Mouse (Mus musculus) left cerebral cortex, postnatal 25 days (tissue): Measurements from ENCODE around the gene Osbp2. TPM values are rescaled to one million over a fixed set of nuclear protein-coding genes. Genes with fewer than 3 reads are reported as not detected.
A peak's percentile ranks its signal among the peaks of the same experiment; 100 is the strongest.
"Not testable (repeated sequence)": the region's sequence is repeated elsewhere in the genome, so short reads cannot be mapped to it uniquely, and the experiment has no call there.

ENCODE experiments used
- DNase-seq, 2 experiments: peaks; one replicate each; pipeline ENCODE4 v3.0.0; 2022; ENCODE audit warnings: low spot score in 2 of 2, mixed read lengths in 1 of 2
- intact Hi-C: fragments of 180-260 bp; cut with DNase I; formaldehyde crosslinking; loops from one replicate; pipeline ENCODE4 v1.15.1; 2025
- total RNA-seq, 2 experiments: library from RNA; stranded (reverse); gene quantifications; 2 replicates each; pipeline ENCODE4 v1.2.3; 2021

The Osbp2 gene
- total RNA-seq: 100 to 1,000 TPM; 133 TPM

DNA sequence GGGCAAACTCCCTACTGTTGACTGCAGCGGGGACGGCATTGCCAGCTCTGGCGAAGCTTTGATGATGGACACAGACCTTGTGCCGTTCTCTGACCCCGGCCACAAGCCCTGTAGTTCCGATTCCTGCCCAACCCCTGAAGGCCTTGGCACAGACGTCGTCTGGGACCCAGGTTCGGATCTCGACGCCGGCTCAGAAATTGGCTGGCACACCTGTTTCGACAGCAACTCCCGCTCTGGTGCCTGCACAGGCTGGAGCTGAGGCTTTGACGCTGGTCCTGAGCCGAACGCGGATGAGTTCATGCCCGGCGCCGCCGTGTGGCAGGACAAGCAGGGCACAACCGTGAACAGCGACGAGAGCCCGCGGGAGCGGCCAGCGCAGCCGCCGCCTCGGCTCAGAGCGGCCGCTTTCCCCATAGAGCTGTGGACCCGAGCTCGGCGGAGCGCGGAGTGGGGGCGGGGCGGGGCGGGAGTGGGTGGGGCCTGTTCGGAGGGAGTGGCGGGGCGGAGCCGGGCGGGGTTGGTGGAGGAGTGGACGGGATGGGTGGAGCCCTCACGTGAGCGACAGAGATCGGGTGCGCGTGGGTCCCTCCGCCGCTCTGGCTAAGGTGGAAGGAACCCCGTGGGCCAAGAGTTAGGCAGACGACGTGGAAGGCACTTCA, at the start of gene Osbp2:
TSS of gene Osbp2 (minus strand) at position 450 of the 659 bp plus-strand sequence.
- intact Hi-C loops: loop anchor here (5.0 kb wide), 1 partner anchor 36 kb away; no protein-coding TSS in a partner anchor
- peak; percentile 77 to 86 for DNase-seq

DNA sequence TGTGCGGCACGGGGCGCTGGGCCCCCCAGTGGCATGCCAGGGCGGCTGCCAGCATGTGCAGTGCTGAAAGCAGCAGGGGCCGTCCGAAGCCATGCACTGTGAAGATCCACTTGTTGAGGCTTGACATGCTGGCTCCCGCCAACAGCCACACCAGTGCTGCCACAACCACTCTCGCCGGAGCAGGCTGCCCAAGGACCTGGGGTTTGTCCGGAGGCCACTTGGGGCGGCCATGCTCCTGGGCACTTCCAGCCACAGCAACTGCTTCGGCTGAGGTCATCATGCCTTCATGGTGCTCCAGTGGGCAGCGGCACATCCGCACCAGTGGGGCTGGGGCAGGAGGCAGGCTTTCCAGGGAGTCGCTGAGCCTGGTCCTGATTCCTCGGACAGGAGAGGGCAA, 49.2 kb upstream of the Osbp2 start:
- DNase-seq: peak; percentile 32 to 44
- intact Hi-C loops: loop anchor here (1.0 kb wide), 1 partner anchor 18 kb away; the partner anchor contains the start of genes 4921536K21Rik and Dusp18

- DNase-seq: peak; percentile 54 to 59
- intact Hi-C loops: no loop called here
Measured at GRCm38 (mm10) chr11:3912100-3912874, 48.6 kb upstream of the Osbp2 start.

DNA sequence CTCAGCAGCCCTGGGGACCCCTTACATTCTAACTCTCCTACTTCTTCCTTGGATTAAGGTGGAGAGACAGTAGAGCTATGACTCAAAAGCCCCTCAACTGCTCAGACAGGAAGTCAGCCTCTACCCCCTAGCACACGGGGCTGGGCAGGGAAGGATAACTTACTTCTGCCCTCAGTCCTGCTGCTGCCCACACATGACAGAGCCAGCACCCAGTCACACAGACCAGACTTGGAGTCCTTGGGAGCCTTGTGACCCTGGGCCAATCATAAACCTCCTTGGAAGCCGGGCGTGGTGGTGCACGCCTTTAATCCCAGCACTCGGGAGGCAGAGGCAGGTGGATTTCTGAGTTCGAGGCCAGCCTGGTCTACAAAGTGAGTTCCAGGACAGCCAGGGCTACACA, 47.7 kb upstream of the Osbp2 start:
- intact Hi-C loops: not testable (repeated sequence)

DNA sequence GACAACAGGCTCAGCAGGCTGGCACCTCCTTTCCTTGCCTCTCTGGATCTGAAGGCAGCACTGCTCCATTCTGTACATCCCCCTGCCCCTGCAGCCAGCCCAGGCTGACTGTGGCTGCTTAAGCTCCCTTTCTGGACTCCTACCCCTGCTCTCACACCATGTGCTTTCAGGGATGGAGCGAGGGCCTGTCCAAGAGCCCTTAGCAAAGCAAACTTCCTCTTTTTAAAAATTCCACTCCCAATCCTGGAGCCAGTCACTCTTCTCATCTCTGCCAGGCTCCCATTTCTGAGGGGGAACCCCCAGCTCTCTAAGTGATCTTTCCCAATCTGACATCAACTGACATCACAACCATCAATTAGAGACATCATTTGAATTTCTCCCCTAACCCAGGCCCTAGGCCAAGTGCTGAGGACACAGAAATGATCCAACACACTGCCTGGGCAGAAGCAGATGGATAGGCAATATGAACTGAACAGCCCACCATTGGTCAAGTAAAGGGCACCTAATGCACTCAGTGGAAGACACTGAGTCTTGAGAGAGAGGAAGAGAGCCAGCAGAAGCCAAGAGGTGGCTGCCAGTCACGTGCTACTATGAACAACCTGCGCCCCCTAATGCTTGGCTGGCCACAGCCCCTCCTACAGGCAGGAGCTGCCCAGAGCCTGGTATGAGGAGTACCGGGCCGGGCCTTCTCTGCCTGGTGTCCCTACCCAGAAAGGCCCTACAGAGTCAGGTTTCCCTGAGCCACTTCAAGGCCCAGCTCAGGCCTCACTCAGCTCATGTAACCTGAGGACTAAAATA, 47.0 kb upstream of the Osbp2 start:
- intact Hi-C loops: no loop called here
- no peak for DNase-seq

More for the DNA sequence above, 47.7 kb upstream of the Osbp2 start:
- DNase-seq: not testable (repeated sequence)

- DNase-seq: no peak
- intact Hi-C loops: no loop called here
Measured at GRCm38 (mm10) chr11:3909236-3909635, 45.5 kb upstream of the Osbp2 start.

- intact Hi-C loops: no loop called here
- no peak for DNase-seq
Measured at GRCm38 (mm10) chr11:3905446-3905845, 41.7 kb upstream of the Osbp2 start.

DNA sequence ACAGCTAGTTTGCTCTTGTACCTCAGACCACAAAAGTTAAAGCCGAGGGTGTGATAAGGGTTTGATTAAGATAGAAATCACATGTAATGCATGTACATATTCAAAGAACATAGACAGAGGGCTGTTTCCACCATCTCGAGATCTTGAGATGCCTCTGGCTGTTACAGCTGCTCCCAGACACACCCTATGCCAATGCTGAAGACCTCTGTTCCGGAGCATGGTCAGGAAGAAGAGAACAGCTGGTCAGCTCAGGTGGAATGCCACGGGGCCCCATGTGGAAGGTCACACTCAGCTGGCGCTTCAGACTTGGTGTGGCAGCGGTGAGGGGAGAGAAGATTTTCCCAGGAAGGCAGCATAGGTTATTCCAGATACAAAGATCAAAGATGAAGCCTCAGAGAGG, 41.0 kb upstream of the Osbp2 start:
- intact Hi-C loops: no loop called here

GRCm38 (mm10) chr11:3903046-3903445, 39.3 kb upstream of the Osbp2 start:
- DNase-seq: peak; percentile 61 to 68
- intact Hi-C loops: no loop called here

More for the DNA sequence above, 41.0 kb upstream of the Osbp2 start:
- no peak for DNase-seq

GRCm38 (mm10) chr11:3902516-3902915, 38.8 kb upstream of the Osbp2 start:
- intact Hi-C loops: no loop called here
- no peak for DNase-seq

GRCm38 (mm10) chr11:3900296-3900695, 36.6 kb upstream of the Osbp2 start:
- no peak for DNase-seq
- intact Hi-C loops: no loop called here

DNA sequence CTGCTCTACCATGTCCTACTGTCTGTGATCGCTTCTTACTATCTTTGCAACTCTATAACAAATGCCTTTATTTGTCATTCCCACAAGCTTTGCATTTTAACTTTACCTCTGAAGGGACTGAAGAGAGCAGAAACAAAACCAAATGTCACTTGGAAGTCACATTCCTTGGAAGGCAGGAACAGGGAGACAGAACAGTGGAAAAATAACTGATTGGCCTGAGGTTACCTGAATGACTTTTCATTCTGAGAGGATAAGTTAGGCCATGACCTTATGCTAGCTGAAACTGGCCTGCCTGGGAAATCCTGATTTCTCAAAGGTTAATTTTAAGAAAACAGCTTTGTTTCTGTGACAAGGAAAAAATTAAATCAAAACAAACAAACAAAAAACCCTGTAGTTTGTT, 32.2 kb upstream of the Osbp2 start:
- intact Hi-C loops: loop anchor here (1.0 kb wide), 1 partner anchor 17 kb away; no protein-coding TSS in a partner anchor
- DNase-seq: no peak

DNA sequence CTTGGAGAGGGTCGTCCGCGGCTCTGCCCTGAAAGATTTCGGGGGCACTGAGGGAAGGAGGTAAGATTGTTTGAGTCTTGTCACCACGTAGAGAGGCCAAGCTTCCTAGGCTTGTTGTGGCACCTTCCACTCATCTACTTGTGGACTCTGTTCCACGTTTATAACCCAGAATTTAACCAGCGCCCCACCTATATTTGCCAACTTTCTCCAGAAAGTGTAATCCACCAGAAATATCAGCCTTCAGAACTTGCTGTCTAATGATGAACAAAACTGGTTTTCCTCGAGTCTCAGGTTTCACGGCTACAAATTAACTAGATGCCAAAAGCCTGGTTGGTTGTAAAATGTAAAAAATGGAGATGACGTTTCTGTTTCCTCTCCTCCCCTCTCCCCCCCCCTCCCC, 31.8 kb upstream of the Osbp2 start:
- intact Hi-C loops: loop anchor here (1.0 kb wide), 1 partner anchor 18 kb away; no protein-coding TSS in a partner anchor
- no peak for DNase-seq

DNA sequence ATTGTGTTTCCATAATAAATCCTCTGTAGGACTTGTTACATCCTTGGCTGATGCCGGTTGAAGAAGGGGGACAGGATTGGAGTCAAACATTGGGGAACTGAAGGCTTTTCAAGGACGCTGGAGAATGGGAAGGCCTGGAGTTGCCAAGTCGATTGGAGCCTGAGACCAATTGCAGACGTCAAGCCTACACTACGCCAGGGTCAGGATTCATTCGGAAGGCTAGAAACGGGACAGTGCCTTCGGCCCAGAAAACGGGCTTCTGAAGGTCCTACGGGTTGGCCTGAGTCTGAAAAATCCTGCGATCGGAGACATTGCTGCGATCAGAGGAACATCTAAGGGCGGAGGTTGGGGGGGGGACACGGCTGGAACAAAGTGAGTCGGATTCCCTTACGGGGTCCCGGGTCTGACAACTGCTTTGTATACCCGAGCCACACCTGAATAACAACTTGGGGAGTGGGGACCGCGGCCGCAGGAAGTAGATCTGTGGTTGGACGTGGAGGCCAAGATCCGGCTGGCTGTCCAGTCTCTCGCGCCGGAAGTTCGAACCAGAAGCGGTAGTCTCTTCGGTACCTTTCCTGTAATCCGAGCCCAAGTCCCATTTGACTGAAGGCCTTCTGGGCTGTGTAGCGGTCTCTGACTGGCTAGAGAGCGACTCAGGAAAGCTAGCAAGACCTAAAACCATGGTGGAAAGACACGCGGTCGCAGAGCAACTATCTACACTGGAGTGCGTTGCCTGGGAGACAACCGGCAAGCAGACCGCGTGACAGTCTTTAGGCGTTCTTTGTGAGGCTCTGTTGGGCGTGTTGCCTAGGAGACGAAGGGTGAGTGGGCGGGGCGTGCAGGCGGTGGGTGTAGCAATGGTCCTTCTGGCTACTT, 30.9 kb upstream of the Osbp2 start, which contains the start of the genes 4921536K21Rik and Dusp18:
TSS of gene 4921536K21Rik (minus strand) at position 693 of the 876 bp plus-strand sequence.
TSS of gene Dusp18 (plus strand) at position 835 of the 876 bp plus-strand sequence.
- peak; percentile 96 to 99 for DNase-seq
- intact Hi-C loops: loop anchor here (1.0 kb wide), 1 partner anchor 19 kb away; no protein-coding TSS in a partner anchor

GRCm38 (mm10) chr11:3893970-3894369, 30.3 kb upstream of the Osbp2 start:
- no peak for DNase-seq
- intact Hi-C loops: no loop called here

DNA sequence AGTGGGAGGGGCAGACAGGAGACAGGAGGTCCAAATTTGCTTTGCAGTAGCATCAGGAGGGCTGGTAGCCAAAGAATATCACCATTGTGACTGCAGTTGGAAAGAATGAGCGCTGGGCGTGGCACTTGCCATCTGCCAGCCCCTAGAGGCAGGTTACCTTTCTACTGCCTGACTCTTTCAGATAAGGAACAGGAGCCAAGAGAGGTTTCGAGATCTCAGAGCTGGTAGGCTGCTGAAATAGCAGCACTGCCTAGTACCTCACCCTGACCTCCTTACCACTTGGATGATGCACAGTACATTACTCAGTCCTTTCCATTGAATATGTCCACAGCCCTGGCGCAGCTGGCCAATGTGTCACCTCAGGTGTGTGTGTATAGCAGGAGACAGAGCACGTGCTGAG, 23.6 kb upstream of the Osbp2 start:
- intact Hi-C loops: no loop called here

GRCm38 (mm10) chr11:3883711-3884110, 20.0 kb upstream of the Osbp2 start:
- intact Hi-C loops: no loop called here

More for the DNA sequence above, 23.6 kb upstream of the Osbp2 start:
- no peak for DNase-seq

DNA sequence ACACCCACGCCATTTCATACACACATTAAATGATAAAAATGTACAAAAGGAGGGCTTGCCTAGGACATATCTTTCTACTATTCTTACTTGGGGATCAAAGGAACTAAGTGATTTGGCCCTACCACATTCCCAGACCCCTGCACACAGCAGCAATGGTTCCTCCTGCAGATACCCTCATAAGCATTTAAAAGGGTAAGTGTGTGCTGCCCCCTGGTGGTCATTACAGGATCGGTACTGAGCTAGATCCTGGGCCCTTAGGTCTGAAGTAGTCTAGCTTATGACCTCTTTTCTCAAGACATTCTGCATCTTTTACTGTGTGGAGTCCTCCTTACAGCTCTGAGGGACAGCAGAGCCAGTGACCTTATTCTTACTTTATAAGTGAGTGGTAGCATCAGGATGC, 16.1 kb upstream of the Osbp2 start:
- peak; percentile 83 to 84 for DNase-seq
- intact Hi-C loops: loop anchor here (1.0 to 5.0 kb wide), 2 partner anchors 48 to 72 kb away; no protein-coding TSS in a partner anchor

More at GRCm38 (mm10) chr11:3883711-3884110, 20.0 kb upstream of the Osbp2 start:
- DNase-seq: no peak
